Mouse (Mus musculus): ENCODE measurements around the gene B3galt6.

DNA sequence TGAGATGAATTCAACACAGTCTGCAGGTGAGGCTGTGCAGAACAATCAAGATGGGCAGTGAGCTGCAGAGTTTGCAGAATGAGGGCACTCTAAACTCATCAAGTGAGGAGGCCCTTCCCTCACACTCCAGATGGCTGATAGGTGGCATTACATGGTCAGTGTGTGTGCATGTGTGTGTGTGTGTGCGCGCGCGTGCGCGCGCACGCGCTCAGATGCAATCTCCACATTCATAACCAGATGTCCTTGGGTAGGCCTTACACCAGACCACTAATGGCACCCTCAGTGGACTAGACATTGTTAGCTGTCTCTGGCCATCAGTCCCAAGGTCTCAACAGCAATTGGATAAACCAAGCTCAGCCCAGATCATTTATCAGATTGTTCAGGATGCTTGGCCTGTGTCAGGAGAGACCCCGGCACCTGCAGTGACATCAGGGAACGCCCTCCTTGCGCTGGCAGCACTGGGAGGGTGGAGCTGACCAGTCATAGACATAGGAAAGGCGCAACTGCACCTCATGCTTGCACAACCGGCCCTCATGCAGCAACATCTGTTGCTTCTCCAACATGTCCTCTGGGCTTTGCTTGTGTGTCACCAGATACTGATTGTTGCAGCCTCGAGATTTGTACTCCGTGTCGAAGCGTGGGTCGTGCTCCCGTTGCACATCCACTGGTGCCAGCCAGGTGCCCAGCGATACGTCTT is 1.1 kb downstream of the B3galt6 start:
- TF ChIP-seq CTCF (IDR thresholded peaks at IDR 0.05; ENCODE audit: extremely low read depth, insufficient read length, insufficient replicate concordance, low read depth, low read length) (no peak), POLR2A (IDR thresholded peaks at IDR 0.05; ENCODE audit: low read depth, low read length) (no peak)
